Mouse (Mus musculus) bone marrow, adult 2 months (tissue): ENCODE results near the gene Rfxank.

Source experiments
- CTCF ChIP-seq: fragments of 200-500 bp; IDR thresholded peaks from 2 replicates; pipeline ENCODE4 v1.5.1; 2011; ENCODE audit warnings: low read length, control low read depth; ENCODE audit not compliant: control insufficient read depth, insufficient read depth
- POLR2A ChIP-seq: fragments of 200-500 bp; IDR thresholded peaks from 2 replicates; pipeline ENCODE4 v1.6.1; 2011; ENCODE audit warnings: low read depth, mild to moderate bottlenecking, control low read depth, low read length, borderline replicate concordance; ENCODE audit not compliant: control insufficient read depth

DNA sequence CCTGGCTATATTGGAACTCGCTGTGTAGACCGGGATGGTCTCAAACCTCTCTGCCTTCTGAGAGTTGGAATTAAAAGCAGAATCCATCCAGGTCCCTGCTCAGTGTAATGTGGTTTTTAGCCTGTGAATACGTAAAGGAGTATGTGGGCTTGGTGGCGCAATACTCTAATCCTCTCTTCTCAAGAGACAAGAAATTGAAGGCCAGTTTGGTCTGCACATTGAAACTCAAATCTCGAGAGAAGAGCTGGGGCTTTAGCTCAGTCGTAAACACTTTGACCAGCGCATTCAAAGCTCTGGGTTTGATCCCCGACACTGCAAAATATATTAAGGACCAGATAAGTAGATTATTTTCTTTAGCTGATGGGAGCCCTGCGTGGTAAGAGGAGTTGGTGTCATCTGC is 1.0 kb upstream of the Rfxank start:
- TF ChIP-seq CTCF (no peak), POLR2A (no peak)
